Mouse (Mus musculus) adrenal gland, postnatal 14 days (tissue): Measurements from ENCODE around the gene Shmt2. TPM values are rescaled to one million over a fixed set of nuclear protein-coding genes. Genes with fewer than 3 reads are reported as not detected.
A peak's percentile ranks its signal among the peaks of the same experiment; 100 is the strongest.

Experiments used
- DNase-seq: peaks from one replicate; pipeline ENCODE4 v3.0.0; 2021; ENCODE audit warnings: mixed read lengths
- total RNA-seq: library from RNA; stranded (reverse); gene quantifications from 2 replicates; pipeline ENCODE4 v1.2.3, GENCODE M21; 2021

Shmt2 gene
- total RNA-seq, 1 experiment from 2014 or later, result 57.3 TPM

DNA sequence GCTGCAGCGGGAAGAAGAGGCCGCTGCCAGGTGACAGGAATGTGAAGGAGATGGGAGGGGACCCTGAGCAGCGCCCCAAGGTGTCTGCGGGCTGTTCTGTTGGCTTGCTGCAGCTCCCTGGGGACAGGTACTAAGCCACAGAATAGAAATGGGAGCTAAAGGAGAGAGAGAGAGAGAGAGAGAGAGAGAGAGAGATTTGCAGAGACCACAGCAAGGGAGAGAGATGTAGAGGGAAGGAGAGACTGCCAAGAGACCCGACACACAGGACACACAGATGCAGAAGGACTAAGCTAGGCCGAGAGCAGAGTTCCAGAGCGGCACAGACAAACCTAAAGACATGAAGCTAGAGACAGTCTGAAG lies 10.0 kb downstream of the Shmt2 start:
- DNase-seq, result no peak

GRCm38 (mm10) chr10:127511634-127512306 lies 10.5 kb downstream of the Shmt2 start:
- peak; percentile 51 for DNase-seq

DNA sequence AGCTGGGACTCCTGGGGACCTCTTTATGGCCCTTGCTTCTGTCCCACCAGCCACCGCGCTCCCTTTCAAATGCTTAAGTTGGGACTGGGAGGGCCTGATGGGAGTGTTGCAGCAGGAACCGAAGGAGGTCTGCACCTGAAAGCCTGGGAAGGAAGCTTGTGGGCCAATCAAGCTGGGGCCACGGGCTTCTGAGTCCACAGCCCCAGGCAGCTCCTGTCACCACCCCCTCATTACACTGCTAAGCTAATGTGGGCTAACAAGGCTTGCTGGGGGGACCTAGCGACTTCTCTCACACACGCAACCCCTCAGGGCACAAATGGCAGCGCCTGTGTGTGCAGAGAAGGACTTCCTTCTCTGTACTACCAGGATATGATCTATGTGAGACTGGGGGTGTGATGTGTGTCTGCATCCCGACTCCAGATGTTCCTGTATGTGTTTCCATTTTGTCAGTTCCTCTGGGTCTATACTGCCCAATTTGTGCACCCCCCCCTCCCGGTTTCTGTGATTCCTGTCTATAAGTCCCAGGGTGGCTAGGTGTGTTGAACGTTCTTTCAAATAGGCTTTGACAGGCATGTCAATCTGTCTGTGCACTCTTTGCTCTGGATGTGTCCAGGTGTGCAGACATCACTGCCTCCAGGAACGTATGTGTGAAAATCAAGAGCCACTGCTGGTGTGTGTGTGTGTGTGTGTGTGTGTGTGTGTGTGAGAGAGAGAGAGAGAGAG lies 11.2 kb downstream of the Shmt2 start:
- DNase-seq, result no peak

DNA sequence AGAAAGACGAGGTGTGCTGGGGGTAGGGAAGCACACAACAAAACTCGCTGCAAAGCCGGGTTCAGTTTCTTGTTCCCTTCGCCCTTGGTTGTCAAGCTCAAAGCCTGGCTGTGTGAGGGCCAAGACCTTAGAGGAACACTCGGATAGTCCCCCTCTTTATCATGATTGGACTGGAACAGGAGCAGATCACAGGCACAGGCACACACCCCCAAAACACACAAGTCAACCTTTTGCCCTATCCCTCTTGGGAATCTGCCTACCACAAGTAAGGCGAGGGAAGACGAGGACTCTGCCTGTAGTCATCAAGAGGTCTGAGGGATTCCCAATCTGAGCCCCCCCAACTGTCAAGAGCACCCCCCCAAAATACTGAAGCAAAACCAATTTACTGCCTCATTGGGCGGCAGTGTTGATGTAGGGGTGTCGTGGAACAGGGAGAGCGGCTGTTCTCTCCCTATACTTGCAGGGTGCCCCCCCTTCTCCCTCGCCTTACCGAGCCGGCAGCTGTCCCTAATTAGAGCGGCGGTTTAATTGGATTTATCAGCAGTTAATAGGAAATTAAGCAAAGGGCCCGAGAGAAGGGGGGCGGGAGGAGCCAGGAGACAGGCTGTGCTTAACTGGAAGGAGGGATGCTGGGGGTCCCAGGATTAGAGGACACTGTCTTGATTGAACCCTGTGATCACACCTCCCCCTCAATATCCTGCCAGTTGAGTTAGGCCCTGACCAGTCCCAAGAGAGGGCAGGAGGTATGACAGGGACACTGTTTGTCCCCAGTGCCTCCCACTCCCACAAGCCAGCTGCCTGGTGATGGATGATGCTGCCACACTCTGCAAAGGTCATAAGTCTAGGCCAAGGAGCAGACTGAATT lies 12.2 kb downstream of the Shmt2 start:
- no peak for DNase-seq

- peak; percentile 92 for DNase-seq
Measured at GRCm38 (mm10) chr10:127509051-127509836, 13.0 kb downstream of the Shmt2 start.

DNA sequence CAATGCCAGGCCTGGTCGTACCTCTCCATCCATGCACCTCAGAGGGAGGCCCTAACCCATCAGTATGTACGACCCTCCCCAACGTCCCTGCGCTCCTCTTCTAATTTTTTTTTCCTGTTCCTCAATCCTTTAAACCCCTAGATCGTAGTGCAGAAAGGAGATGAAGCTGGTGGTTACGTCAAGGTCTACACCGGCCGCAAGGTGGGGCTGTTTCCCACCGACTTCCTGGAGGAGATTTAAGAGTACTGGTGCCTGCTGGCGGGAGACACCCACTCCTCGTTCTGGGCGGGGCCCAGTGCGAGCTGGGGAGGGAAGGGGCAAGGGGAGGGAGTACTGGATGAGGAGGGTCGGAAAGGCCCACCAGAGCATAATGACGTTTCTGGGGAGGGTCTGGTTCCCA lies 14.0 kb downstream of the Shmt2 start:
- peak; percentile 86 for DNase-seq

GRCm38 (mm10) chr10:127500894-127501893 lies 21.1 kb downstream of the Shmt2 start, which contains the start of gene Stac3:
TSS of gene Stac3 (plus strand) at chr10:127501686.
- DNase-seq, result no peak

DNA sequence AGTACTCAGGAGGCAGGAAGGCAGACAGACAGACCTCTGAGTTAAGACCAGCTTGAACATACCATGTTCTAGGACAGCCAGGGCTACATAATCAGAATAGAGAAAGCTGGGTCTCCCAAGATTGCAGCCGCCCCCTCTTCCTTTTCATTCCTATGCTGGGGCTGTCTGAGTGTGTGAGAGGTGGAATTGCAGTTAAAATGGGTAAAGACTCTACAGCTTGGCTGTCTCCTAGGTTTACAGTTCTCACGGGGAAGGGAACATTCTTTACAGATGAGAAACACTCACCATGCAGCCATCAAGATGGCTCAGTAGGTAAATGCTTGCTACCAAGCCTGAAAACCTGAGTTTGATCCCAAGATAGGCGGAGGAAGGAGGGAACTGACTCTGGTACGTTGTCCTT lies 22.2 kb downstream of the Shmt2 start:
- DNase-seq, result no peak

GRCm38 (mm10) chr10:127499516-127499915 lies 22.7 kb downstream of the Shmt2 start:
- no peak for DNase-seq

DNA sequence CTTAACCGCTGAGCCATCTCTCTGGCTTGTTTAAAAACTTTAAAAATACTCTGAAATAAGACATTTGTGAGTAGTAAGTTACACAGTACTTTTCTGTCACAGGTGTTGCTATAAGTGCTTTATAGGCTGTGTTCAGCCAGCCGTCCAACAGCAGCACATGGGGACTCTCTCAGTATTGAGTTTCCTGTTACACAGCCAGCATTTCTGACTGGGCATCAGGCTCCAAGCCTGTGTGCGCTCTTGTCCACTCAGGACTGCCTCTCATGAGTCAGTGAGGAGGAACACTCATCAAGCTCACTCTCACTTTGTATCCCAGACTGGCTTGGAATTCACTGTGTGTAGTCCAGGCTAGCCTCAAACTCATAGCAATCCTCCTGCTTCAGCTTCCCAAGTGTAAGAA lies 26.1 kb downstream of the Shmt2 start:
- no peak for DNase-seq

DNA sequence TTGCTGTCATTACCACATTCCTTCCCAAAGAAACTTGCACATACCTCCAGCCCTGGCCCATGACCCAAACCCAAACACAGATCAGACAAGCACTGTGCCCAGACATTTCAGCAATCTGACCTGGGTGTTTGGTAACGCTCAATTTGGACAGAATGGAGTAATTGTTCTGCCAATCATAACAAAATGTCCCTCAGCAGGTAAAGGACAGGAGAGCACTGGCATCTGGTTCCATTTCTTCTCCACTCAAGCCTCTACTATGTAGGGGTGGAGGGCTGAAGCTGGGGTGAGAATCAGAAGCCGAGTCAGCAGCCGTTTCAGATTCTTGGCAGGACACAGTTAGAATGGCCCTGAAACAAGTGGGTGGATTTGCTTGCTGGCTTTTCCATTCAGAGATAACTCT lies 30.1 kb downstream of the Shmt2 start:
- DNase-seq, result no peak

DNA sequence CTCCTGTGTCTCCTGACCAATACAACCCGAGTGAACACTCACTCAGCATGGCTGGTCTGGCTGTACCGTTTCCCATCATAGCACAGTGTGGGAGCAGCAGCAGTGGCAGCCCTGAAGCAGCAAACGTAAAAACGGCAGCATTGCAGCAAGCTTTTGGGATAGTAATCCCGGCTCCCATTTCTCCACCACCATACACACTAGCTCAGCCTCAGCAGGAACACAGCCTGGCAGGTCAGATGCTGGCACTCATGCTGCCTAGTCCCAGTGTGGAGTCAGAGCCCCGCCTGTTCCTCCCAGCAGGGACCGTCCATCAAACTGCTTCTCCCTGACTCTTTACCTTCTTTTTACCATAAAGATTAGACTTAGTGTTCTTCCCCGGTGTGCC lies 31.1 kb downstream of the Shmt2 start:
- no peak for DNase-seq

DNA sequence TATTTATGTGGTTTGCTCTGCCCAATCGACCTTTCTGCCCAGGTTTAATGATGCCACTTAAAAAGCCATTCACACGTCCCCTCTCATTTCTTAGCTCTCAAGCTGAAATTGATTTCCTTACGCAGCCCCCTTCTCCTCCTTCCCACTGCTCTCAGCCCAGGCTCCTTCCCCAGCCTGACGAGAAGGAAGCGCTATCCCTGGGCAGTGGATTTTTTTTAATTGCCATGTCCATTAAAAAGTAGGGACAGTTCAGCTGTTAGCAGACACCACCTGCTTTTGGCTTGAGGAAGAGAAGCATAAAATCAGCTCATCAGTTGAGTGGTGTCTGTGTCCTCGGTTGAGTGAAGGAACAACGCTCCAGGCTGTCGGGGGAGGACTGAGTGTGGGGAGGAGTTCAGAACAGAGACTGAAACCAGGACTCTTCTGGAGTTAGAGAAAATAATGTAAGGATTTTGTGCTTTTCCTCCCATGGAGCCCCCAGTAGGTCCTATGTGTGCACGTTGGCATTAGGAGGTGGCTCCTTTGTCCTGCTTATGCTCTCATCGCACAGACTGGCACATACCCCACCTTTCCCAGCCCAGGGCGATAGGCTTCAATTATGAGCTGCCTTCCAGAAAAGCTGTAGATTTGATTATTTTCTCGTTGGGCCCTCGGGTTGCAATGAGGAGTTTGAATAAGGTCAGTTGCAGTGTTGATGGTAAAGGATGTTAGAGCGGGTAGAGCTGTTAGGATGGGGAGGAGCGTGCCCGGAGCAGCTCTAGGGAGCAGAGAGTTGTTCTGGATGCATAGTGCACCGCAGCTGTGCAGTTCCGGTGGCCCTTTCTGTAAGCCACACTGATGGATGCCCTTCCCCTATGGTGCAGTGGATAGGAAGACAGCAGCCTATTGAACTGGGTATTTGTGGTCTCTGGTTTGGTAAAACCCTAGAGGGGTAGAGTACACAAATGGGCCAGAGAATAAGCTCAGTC lies 31.8 kb downstream of the Shmt2 start:
- no peak for DNase-seq

DNA sequence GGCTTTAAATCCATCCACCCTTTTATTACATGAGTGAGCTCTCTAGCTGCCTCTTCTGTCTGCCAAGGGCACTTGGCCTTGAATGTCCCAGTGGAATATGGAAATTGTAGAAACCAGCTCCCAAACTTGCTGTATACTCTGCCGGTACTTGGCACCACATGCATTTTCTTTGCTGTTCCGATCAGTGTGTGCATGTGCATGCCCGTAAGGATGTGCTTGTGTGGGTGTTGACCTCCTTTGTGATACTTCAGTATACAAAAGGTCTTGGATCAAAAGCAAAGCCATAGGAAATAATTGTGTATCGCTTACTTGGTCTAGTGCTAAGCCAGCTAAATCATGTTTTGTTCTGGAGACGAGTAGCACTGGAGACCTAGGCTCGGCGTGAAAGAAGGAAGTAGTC lies 33.4 kb downstream of the Shmt2 start:
- no peak for DNase-seq

DNA sequence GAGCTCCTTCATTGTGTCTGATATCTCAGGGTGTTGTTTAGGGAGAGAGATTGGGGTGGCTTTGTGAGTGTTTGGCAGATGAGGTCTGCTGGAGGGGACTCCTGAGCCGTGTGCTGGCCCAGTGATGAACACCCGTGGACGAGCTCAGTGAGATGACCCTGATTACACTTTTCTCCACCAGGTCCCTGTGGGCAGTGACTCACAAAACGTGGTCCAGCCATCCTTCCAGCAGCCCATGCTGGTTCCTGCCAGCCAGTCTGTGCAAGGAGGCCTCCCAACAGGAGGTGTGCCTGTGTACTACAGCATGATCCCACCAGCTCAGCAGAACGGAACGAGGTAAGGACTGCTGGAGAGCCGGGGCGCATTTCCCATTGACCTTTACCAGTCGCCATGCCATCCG lies 37.0 kb downstream of the Shmt2 start:
- DNase-seq, result no peak

DNA sequence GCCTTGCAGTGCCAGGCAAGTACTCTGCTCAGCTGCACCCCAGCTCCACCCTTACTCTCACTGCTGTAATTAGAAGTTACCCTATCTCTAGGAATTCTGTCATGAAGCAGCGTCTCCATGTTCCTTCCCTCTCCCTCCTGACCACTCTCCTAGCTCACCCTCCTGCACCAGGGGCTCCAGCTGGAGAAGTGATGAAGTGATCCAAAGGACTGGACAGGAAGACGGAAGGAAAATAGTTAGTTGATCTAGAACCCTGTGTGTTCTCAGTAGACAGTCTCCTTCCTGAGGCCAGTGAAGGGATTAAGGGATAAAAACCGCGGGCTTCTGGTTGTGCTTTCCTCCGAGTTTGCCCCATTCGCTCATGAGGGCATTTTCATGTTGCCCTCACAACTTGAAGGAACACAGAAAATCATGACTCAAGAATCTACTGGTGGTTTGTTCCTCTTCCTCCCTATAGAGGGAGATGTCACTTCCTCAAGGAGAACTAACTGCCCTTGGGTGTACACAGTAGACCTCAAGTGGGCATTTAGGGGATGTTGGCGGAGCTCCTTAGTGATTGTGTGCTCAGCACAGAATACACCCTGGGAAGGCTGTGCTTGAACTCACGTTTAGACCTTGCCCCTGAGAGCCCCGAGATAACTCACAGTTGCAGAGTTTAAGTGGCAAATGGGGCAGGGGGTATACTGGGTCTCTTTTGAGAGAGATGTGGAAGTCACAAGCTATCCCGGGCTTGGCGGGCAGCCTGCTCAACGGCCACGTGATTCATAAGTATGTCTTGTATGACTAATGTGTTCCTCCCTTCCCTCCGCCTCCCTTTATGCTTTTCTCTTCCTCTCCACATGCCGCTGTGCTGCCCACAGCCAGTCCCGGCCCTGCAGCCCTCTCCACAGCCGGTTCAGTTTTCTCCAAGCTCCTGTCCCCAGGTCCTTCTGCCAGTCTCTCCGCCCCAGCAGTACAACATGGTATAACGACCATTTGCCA lies 41.1 kb downstream of the Shmt2 start:
- peak; percentile 80 for DNase-seq

DNA sequence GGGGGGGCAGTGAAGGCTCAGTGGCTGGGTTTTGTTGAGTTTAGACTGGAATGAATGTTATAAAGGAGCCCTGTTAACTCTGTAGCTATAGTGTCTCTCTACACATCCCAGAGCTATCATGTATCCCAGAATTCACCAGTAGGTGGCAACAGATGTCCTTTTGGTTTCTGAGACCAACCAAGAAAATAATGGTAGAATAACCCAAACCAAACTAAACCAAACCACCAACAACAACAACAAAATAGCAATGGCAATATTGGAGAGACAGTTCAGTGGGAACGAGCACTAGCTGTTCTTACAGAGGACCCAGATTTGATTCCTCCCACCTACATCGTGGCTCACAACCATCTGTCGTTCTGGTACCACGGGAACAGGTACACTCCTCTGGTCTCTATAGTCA lies 43.1 kb downstream of the Shmt2 start:
- DNase-seq, result peak; percentile 34

DNA sequence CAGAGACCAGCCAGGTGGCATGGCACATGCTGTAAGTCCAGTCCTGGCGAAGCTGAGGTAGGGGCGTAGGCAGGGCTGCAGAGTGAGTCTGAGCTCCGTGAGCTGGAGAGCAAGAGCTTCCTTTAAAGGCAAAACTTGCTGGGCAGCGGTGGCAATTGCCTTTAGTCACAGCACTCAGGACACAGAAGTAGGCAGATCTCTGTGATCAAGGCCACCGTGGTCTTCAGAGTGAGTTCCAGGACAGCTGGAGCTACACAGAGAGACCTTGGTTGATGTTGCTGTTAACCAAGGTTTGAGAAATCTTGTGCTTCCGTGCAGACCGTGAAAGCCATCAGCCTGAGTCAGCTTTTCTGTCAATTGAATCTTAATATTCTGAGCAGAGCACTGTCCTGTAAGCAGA lies 44.9 kb downstream of the Shmt2 start:
- peak; percentile 53 for DNase-seq

- DNase-seq, result no peak
Measured at GRCm38 (mm10) chr10:127476541-127476940, 45.7 kb downstream of the Shmt2 start.
